Comparison of ENCODE assay signal across 10 mouse cellular contexts in genomic region chr11:97812491-97812921, GRCm38 (mm10). TPM values are rescaled to one million over a fixed set of nuclear protein-coding genes. Genes with fewer than 3 reads are reported as not detected.
DNase-seq lines count a peak whose midpoint lies in the region; ATAC-seq and TF ChIP-seq lines count a peak whose summit lies in the region.
"Had no signal": no experiment of that assay in that cellular context is flagged by ENCODE, and none has a peak within 500 bp of the region (broad histone marks: within the 10 kb centered on the region; RNA-seq: fewer than 3 reads in every experiment).

No protein-coding gene starts in this region.

- no peak overlapping the region for H3K4me2 ChIP-seq in heart, embryonic 13.5 days
- H3K4me2 ChIP-seq in forebrain, postnatal 0 days (ENCODE audit: low read depth) = peak overlapping the region; percentile 45
- peak overlapping the region; percentile 49 for H3K4me2 ChIP-seq in midbrain, embryonic 13.5 days (replicated peaks)

- H3K27me3 ChIP-seq in heart, embryonic 13.5 days (replicated peaks) = no peaks in the 10 kb centered on the region
- no peaks in the 10 kb centered on the region for H3K27me3 ChIP-seq in forebrain, postnatal 0 days (ENCODE audit: insufficient read depth, low read length)
- no peaks in the 10 kb centered on the region for H3K27me3 ChIP-seq in midbrain, embryonic 13.5 days
- H3K27me3 ChIP-seq: CH12.LX had no signal

- ATAC-seq in heart, embryonic 13.5 days (ENCODE audit: extremely low read depth, insufficient number of reproducible peaks, low FRiP score, low TSS enrichment) = no peak
- ATAC-seq in forebrain, postnatal 0 days = peak; percentile 96
- peak; percentile 94 for ATAC-seq in midbrain, embryonic 13.5 days
- no peak for ATAC-seq in megakaryocyte-erythroid progenitor cell, adult 5-6 weeks (replicated peaks; ENCODE audit: low FRiP score, low TSS enrichment, poor library complexity, severe bottlenecking)

- 47% methylated on average over 3 of the region's 3 CpGs for WGBS in heart, embryonic 13.5 days
- 42% methylated on average over 3 of the region's 3 CpGs for WGBS in forebrain, postnatal 0 days
- 9% methylated on average over 3 of the region's 3 CpGs for WGBS in midbrain, embryonic 13.5 days

- H3K27ac ChIP-seq in heart, embryonic 13.5 days (replicated peaks) = no peak overlapping the region
- H3K27ac ChIP-seq in forebrain, postnatal 0 days (ENCODE audit: low read depth, low read length) = peak overlapping the region; percentile 86
- peak overlapping the region; percentile 96 for H3K27ac ChIP-seq in midbrain, embryonic 13.5 days
- H3K27ac ChIP-seq: liver, embryonic 14.5 days had no signal

- H3K4me3 ChIP-seq in heart, embryonic 13.5 days = no peak overlapping the region
- peak overlapping the region; percentile 18; the same call in 1 of the 2 replicates for H3K4me3 ChIP-seq in forebrain, postnatal 0 days (ENCODE audit: low read depth, low read length)
- H3K4me3 ChIP-seq in midbrain, embryonic 13.5 days (replicated peaks) = peak overlapping the region; percentile 14; the same call in 1 of the 2 replicates

- peaks cover 94% of the 10 kb centered on the region for H3K4me1 ChIP-seq in heart, embryonic 13.5 days
- H3K4me1 ChIP-seq in forebrain, postnatal 0 days (ENCODE audit: insufficient read depth) = peaks cover 34% of the 10 kb centered on the region
- H3K4me1 ChIP-seq in midbrain, embryonic 13.5 days (replicated peaks) = peaks cover 97% of the 10 kb centered on the region

- no peaks in the 10 kb centered on the region for H3K9me3 ChIP-seq in heart, embryonic 13.5 days
- no peaks in the 10 kb centered on the region for H3K9me3 ChIP-seq in forebrain, postnatal 0 days (ENCODE audit: low read length)
- no peaks in the 10 kb centered on the region for H3K9me3 ChIP-seq in midbrain, embryonic 13.5 days

- H3K36me3 ChIP-seq in heart, embryonic 13.5 days = peaks cover 71% of the 10 kb centered on the region
- peaks cover 41% of the 10 kb centered on the region for H3K36me3 ChIP-seq in forebrain, postnatal 0 days (ENCODE audit: insufficient read depth)
- H3K36me3 ChIP-seq in midbrain, embryonic 13.5 days = peaks cover 52% of the 10 kb centered on the region

- no peak for DNase-seq in heart, postnatal 10 days
- DNase-seq in MN1 (ENCODE audit: low spot score) = peak; percentile 35
- DNase-seq in forebrain, postnatal 0 days = peak; percentile 79
- no peak for DNase-seq in layer of hippocampus, adult 9-11 months
- no peak for DNase-seq in heart, postnatal 36 days

- TF ChIP-seq CTCF in forebrain, postnatal 0 days (IDR thresholded peaks at IDR 0.05; ENCODE audit: low read depth) = no peak

- intact Hi-C loops in heart, postnatal 10 days (cut with DNase I) = no loop called here
- intact Hi-C loops in heart, postnatal 36 days (cut with DNase I) = no loop called here

- H3K9ac ChIP-seq in heart, embryonic 13.5 days = peak overlapping the region; percentile 2; the same call in 1 of the 2 replicates
- peak overlapping the region; percentile 48 for H3K9ac ChIP-seq in forebrain, postnatal 0 days
- H3K9ac ChIP-seq in midbrain, embryonic 13.5 days (replicated peaks) = peak overlapping the region; percentile 46
- H3K9ac ChIP-seq: liver, embryonic 14.5 days had no signal

RNA-seq across cellular contexts. Expression of gene Lasp1, which starts 13.7 kb away (rescaled TPM):
- polyA plus RNA-seq in heart, embryonic 13.5 days (2015; fragmentation: Nextera tagmentation; extraction: Ambion mirVana) = 45.1 and 46.0 TPM in 2 replicates
- total RNA-seq in heart, postnatal 10 days (2021) = 10 to 100 TPM; 74.9 to 76.4 TPM
- 142 and 153 TPM in 2 replicates for total RNA-seq in forebrain, postnatal 0 days (2014; rRNA removed)
- polyA plus RNA-seq in forebrain, postnatal 0 days (2015; fragmentation: Nextera tagmentation; extraction: Ambion mirVana) = 117 and 152 TPM in 2 replicates
- 136 and 137 TPM in 2 replicates for polyA plus RNA-seq in midbrain, embryonic 13.5 days (2015; fragmentation: Nextera tagmentation; extraction: Ambion mirVana)
- total RNA-seq in megakaryocyte-erythroid progenitor cell, adult 5-6 weeks (2014; fragmentation: Nextera tagmentation) = 15.7 and 20.4 TPM in 2 replicates
- 56.3 and 63.5 TPM in 2 replicates for total RNA-seq in megakaryocyte-erythroid progenitor cell, adult 5-6 weeks (2017)
- 10 to 100 TPM; 37.7 to 40.7 TPM for total RNA-seq in heart, postnatal 36 days (2021)

RNA-seq across cellular contexts. Expression of gene B230217C12Rik, which starts 28.1 kb away (rescaled TPM):
- 5.1 and 5.5 TPM in 2 replicates for polyA plus RNA-seq in heart, embryonic 13.5 days (2015; fragmentation: Nextera tagmentation; extraction: Ambion mirVana)
- total RNA-seq in heart, postnatal 10 days (2021) = 1 to 10 TPM in 1 of 2 experiments, under 1 TPM in 1; 0.84 to 1.0 TPM
- total RNA-seq in forebrain, postnatal 0 days (2014; rRNA removed) = 21.0 and 24.8 TPM in 2 replicates
- polyA plus RNA-seq in forebrain, postnatal 0 days (2015; fragmentation: Nextera tagmentation; extraction: Ambion mirVana) = 28.6 and 31.5 TPM in 2 replicates
- 23.2 and 24.8 TPM in 2 replicates for polyA plus RNA-seq in midbrain, embryonic 13.5 days (2015; fragmentation: Nextera tagmentation; extraction: Ambion mirVana)
- 0.45 and 1.7 TPM in 2 replicates for total RNA-seq in megakaryocyte-erythroid progenitor cell, adult 5-6 weeks (2014; fragmentation: Nextera tagmentation)
- total RNA-seq in megakaryocyte-erythroid progenitor cell, adult 5-6 weeks (2017) = 0.91 TPM in 1 of 2 replicates, not detected in the other
- 1 to 10 TPM in 1 of 2 experiments, under 1 TPM in 1; 1.00 to 1.4 TPM for total RNA-seq in heart, postnatal 36 days (2021)

RNA-seq across cellular contexts. Expression of gene Rpl23, which starts 30.3 kb away (rescaled TPM):
- 376 and 393 TPM in 2 replicates for polyA plus RNA-seq in heart, embryonic 13.5 days (2015; fragmentation: Nextera tagmentation; extraction: Ambion mirVana)
- 100 to 1,000 TPM; 677 to 703 TPM for total RNA-seq in heart, postnatal 10 days (2021)
- 310 and 470 TPM in 2 replicates for total RNA-seq in forebrain, postnatal 0 days (2014; rRNA removed)
- polyA plus RNA-seq in forebrain, postnatal 0 days (2015; fragmentation: Nextera tagmentation; extraction: Ambion mirVana) = 346 and 490 TPM in 2 replicates
- 363 and 377 TPM in 2 replicates for polyA plus RNA-seq in midbrain, embryonic 13.5 days (2015; fragmentation: Nextera tagmentation; extraction: Ambion mirVana)
- total RNA-seq in megakaryocyte-erythroid progenitor cell, adult 5-6 weeks (2014; fragmentation: Nextera tagmentation) = 2,091 and 2,156 TPM in 2 replicates
- total RNA-seq in megakaryocyte-erythroid progenitor cell, adult 5-6 weeks (2017) = 1,518 and 2,802 TPM in 2 replicates
- total RNA-seq in heart, postnatal 36 days (2021) = 100 to 1,000 TPM; 522 TPM

RNA-seq across cellular contexts. Expression of gene 1700001P01Rik, which starts 36.8 kb away (rescaled TPM):
- polyA plus RNA-seq in heart, embryonic 13.5 days (2015; fragmentation: Nextera tagmentation; extraction: Ambion mirVana) = not detected in 2 replicates
- not detected for total RNA-seq in heart, postnatal 10 days (2021)
- not detected in 2 replicates for total RNA-seq in forebrain, postnatal 0 days (2014; rRNA removed)
- polyA plus RNA-seq in forebrain, postnatal 0 days (2015; fragmentation: Nextera tagmentation; extraction: Ambion mirVana) = 0.27 and 0.33 TPM in 2 replicates
- polyA plus RNA-seq in midbrain, embryonic 13.5 days (2015; fragmentation: Nextera tagmentation; extraction: Ambion mirVana) = 0.81 and 1.1 TPM in 2 replicates
- 0.89 TPM in 1 of 2 replicates, not detected in the other for total RNA-seq in megakaryocyte-erythroid progenitor cell, adult 5-6 weeks (2014; fragmentation: Nextera tagmentation)
- total RNA-seq in megakaryocyte-erythroid progenitor cell, adult 5-6 weeks (2017) = 2.4 TPM in 1 of 2 replicates, not detected in the other
- not detected for total RNA-seq in heart, postnatal 36 days (2021)

RNA-seq across cellular contexts. Expression of gene Cwc25, which starts 46.1 kb away (rescaled TPM):
- polyA plus RNA-seq in heart, embryonic 13.5 days (2015; fragmentation: Nextera tagmentation; extraction: Ambion mirVana) = 10.2 and 10.5 TPM in 2 replicates
- total RNA-seq in heart, postnatal 10 days (2021) = 10 to 100 TPM; 10.8 to 11.8 TPM
- total RNA-seq in forebrain, postnatal 0 days (2014; rRNA removed) = 15.2 and 15.5 TPM in 2 replicates
- 7.8 and 11.8 TPM in 2 replicates for polyA plus RNA-seq in forebrain, postnatal 0 days (2015; fragmentation: Nextera tagmentation; extraction: Ambion mirVana)
- polyA plus RNA-seq in midbrain, embryonic 13.5 days (2015; fragmentation: Nextera tagmentation; extraction: Ambion mirVana) = 19.0 and 19.6 TPM in 2 replicates
- total RNA-seq in megakaryocyte-erythroid progenitor cell, adult 5-6 weeks (2014; fragmentation: Nextera tagmentation) = 17.7 and 18.9 TPM in 2 replicates
- total RNA-seq in megakaryocyte-erythroid progenitor cell, adult 5-6 weeks (2017) = 20.4 and 23.3 TPM in 2 replicates
- 1 to 10 TPM; 7.5 to 7.9 TPM for total RNA-seq in heart, postnatal 36 days (2021)

Comparison
In these comparisons a context has a peak if more than half of its experiments do, and no peak if none do; other contexts are left out.
1. ATAC-seq: peak in forebrain, postnatal 0 days (single experiment) and midbrain, embryonic 13.5 days (single experiment); none in heart, embryonic 13.5 days (single experiment) and megakaryocyte-erythroid progenitor cell, adult 5-6 weeks (single experiment).
2. DNase-seq: peak in MN1 (single experiment) and forebrain, postnatal 0 days (single experiment); none in heart, postnatal 10 days (0 of 2), layer of hippocampus, adult 9-11 months (single experiment) and heart, postnatal 36 days (0 of 2).
3. Peak in every context shown above with its lines, with median percentiles within 50 percentile points of each other: H3K9ac ChIP-seq.